Mouse (Mus musculus) thymus, adult 2 months (tissue): Measurements from ENCODE around the gene BC048403.

Experiments used
- CTCF ChIP-seq: fragments of 200-500 bp; IDR thresholded peaks from 2 replicates; pipeline ENCODE4 v1.5.1; 2012; ENCODE audit warnings: mild to moderate bottlenecking, control low read depth, low read length, moderate library complexity, borderline replicate concordance; ENCODE audit not compliant: control insufficient read depth, poor library complexity, insufficient read depth; ENCODE audit errors: extremely low read depth
- POLR2A ChIP-seq: fragments of 200-500 bp; IDR thresholded peaks from 2 replicates; pipeline ENCODE4 v1.6.1; 2012; ENCODE audit warnings: mild to moderate bottlenecking, low read length, control low read depth, moderate library complexity; ENCODE audit not compliant: control insufficient read depth, poor library complexity, insufficient read depth; ENCODE audit errors: extremely low read depth

DNA sequence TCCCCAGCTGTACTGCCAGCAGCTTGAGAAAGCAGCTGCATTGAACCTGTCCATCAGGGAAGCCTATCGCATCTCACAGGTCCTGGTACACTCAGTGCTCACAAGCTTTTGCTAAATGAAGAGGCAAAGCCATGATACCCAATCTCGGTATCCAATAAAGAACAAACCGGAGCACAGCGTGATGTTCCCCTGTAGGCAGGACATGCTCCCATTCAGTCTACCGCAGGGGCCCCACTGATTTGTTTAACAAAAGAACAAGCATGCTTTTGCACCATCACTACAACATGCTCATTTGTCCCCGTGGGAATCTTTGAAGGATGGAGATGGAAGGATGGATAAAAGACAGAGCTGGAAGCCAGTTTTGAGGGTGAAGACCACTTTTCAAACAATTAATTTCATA is 50.3 kb downstream of the BC048403 start:
- TF ChIP-seq CTCF (no peak), POLR2A (no peak)
